Mouse (Mus musculus): ENCODE measurements around the gene Plekhg2. TPM values are rescaled to one million over a fixed set of nuclear protein-coding genes. Genes with fewer than 3 reads are reported as not detected.

The Plekhg2 gene
- polyA plus RNA-seq, 1 experiment from 2014 or later: 22.4 TPM

DNA sequence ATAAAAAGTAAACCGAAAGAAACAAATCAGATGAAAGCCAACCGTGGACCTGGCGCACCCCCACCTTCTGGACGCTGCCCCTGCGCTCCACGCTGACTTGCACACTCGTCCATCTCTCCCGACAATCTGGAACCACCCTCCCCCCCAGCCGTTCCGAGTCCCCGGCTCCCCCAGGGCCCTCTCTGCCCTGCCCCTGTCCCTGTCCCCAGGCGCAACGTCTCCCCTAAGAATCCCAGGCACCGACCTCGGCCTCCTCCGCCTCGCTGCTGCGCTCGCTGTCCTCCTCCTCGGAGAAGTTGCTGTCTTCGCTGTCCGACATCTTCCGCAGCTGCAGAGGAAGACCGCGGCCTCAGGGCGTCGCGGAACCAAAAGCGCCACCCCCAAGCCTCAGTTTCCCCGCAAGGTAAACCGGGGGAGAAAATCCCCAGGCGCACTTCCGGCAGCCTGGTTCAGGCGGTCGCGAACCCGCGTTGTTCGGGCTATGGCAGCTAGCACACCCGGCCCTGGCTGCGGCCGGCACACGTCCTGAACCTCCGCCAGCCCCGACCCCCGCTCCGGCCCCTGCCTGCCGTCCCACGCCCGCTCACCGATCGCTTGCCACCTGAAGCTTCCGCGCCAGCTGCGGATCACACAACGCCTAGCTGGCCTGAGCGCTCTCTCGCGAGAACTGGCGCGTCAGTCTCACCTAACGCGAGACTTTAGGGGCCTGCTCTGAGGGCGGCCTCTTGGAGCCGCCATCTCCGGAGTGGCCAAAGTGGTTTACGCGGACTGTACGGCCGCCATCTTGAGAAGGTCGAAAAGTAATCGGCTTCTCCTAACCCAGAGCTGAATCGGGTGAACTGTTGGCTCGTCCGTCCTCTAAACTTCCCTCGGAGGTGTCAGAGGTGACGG lies 34.0 kb downstream of the Plekhg2 start, which contains the start of gene Supt5:
TSS of gene Supt5 (minus strand) at position 639 of the 891 bp plus-strand sequence.
- H3K9me3 ChIP-seq (ENCODE audit: low read length): no peaks in the 10 kb centered on the region
- peak within 1 kb of the TSS; percentile 95 for H3K27ac ChIP-seq (ENCODE audit: low read length)
- ATAC-seq (peak; percentile 100), DNase-seq (ENCODE audit: low spot score) (peak; percentile 99)
- no peaks in the 10 kb centered on the region for H3K36me3 ChIP-seq (ENCODE audit: insufficient read depth, low read length)
- peak within 1 kb of the TSS; percentile 99 for H3K9ac ChIP-seq (replicated peaks; ENCODE audit: low read depth)
- H3K4me2 ChIP-seq (replicated peaks; ENCODE audit: low read depth, low read length): peak within 1 kb of the TSS; percentile 88
- TF ChIP-seq CTCF (IDR thresholded peaks at IDR 0.05) (no peak), EP300 (IDR thresholded peaks at IDR 0.05) (peak; percentile 93)
- H3K4me3 ChIP-seq (ENCODE audit: low read depth, low read length): peak within 1 kb of the TSS; percentile 96
- no peaks in the 10 kb centered on the region for H3K4me1 ChIP-seq (ENCODE audit: insufficient read depth, low read depth, low read length)
- H3K27me3 ChIP-seq (replicated peaks; ENCODE audit: insufficient read depth, low read length): no peaks in the 10 kb centered on the region
- WGBS: under 1% methylated on average over 73 of the region's 77 CpGs

DNA sequence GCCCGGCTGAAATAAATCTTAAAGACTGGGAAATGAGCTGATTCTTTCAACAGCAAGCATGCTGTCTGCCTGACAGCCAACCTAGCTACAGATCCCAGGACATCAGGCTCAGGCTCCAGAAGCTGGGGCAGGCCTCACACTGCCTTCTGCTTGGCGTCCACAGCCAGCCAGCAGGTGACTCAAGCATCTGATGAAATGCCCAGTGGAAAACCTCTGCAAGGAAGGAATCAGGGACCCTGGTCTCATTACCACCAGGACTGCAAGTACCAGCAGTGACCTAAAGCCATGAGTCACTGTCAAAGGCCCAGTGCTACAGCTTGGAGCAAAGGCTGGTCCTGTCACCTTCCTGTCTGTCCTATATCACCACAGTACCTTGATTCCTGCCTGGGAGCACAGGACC lies 36.9 kb downstream of the Plekhg2 start:
- Histone ChIP-seq H3K27me3 (replicated peaks; ENCODE audit: insufficient read depth, low read length) (no peaks in the 10 kb centered on the region), H3K36me3 (ENCODE audit: insufficient read depth, low read length) (0 out of 2 replicates have a peak, but pooled peaks cover 3% of the 10 kb centered on the region), H3K27ac (ENCODE audit: low read length) (no peak overlapping the region), H3K4me1 (ENCODE audit: insufficient read depth, low read depth, low read length) (no peaks in the 10 kb centered on the region), H3K9ac (replicated peaks; ENCODE audit: low read depth) (no peak overlapping the region), H3K4me2 (replicated peaks; ENCODE audit: low read depth, low read length) (no peak overlapping the region), H3K4me3 (ENCODE audit: low read depth, low read length) (no peak overlapping the region), H3K9me3 (ENCODE audit: low read length) (no peaks in the 10 kb centered on the region)
- TF ChIP-seq EP300 (IDR thresholded peaks at IDR 0.05): no peak
- no peak for TF ChIP-seq CTCF (IDR thresholded peaks at IDR 0.05)
- DNase-seq (ENCODE audit: low spot score): no peak
- ATAC-seq: no peak
- WGBS: 98% methylated on average over 2 of the region's 2 CpGs

DNA sequence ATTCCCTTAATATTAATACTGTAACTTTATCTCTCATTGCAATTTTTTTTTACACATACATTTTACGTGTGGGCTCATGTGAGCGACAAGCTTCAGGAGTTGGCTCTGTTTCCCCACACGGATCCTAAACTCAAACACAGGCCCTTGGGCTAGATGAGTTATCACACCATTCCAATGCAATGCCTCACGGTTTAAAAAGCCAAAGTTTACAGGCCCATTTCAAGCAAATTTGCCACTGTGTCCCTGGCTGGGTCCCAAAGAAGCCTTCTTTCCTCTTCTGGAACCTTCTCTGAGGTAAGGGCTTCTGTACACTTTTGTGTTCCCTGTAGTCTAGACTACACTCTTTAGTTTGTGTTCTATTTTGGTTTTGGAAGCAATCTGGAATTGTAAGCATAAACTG lies 37.9 kb downstream of the Plekhg2 start:
- Histone ChIP-seq H3K9ac (replicated peaks; ENCODE audit: low read depth) (no peak overlapping the region), H3K4me2 (replicated peaks; ENCODE audit: low read depth, low read length) (no peak overlapping the region), H3K9me3 (ENCODE audit: low read length) (no peaks in the 10 kb centered on the region), H3K27ac (ENCODE audit: low read length) (no peak overlapping the region), H3K27me3 (replicated peaks; ENCODE audit: insufficient read depth, low read length) (no peaks in the 10 kb centered on the region), H3K4me3 (ENCODE audit: low read depth, low read length) (no peak overlapping the region), H3K4me1 (ENCODE audit: insufficient read depth, low read depth, low read length) (no peaks in the 10 kb centered on the region), H3K36me3 (ENCODE audit: insufficient read depth, low read length) (0 out of 2 replicates have a peak, but pooled peaks cover 7% of the 10 kb centered on the region)
- 80% methylated on average over 4 of the region's 4 CpGs for WGBS
- TF ChIP-seq CTCF (IDR thresholded peaks at IDR 0.05): no peak
- TF ChIP-seq EP300 (IDR thresholded peaks at IDR 0.05): no peak
- ATAC-seq: no peak
- peak; percentile 14 for DNase-seq (ENCODE audit: low spot score)

DNA sequence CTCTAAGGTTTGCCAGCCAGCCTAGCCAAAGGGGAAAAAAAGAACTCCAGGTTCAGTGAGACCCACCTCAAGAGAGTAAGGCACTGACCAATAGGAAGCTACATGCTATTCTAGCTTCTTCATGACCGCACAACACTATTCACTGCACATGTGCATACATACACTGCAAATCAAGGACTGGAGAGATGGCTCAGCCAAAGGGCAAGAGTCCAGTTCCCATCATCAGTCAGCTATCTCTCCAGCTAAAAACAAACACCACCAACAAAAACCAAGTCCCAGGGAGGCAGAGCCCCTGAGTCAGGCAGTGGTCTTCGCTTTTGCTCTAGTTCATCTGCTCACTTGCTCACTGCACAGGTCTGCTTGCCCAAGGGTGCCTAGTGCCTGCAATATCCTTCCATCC lies 44.1 kb downstream of the Plekhg2 start:
- ATAC-seq (no peak), DNase-seq (ENCODE audit: low spot score) (no peak)
- TF ChIP-seq EP300 (IDR thresholded peaks at IDR 0.05): no peak
- no peak for TF ChIP-seq CTCF (IDR thresholded peaks at IDR 0.05)
- no peak overlapping the region for H3K4me2 ChIP-seq (replicated peaks; ENCODE audit: low read depth, low read length)
- H3K9ac ChIP-seq (replicated peaks; ENCODE audit: low read depth): no peak overlapping the region
- 98% methylated on average over 2 of the region's 2 CpGs for WGBS
- H3K9me3 ChIP-seq (ENCODE audit: low read length): no peaks in the 10 kb centered on the region
- no peaks in the 10 kb centered on the region for H3K4me1 ChIP-seq (ENCODE audit: insufficient read depth, low read depth, low read length)
- H3K36me3 ChIP-seq (ENCODE audit: insufficient read depth, low read length): peaks cover 53% of the 10 kb centered on the region
- H3K27me3 ChIP-seq (replicated peaks; ENCODE audit: insufficient read depth, low read length): no peaks in the 10 kb centered on the region
- no peak overlapping the region for H3K4me3 ChIP-seq (ENCODE audit: low read depth, low read length)
- H3K27ac ChIP-seq (ENCODE audit: low read length): no peak overlapping the region

DNA sequence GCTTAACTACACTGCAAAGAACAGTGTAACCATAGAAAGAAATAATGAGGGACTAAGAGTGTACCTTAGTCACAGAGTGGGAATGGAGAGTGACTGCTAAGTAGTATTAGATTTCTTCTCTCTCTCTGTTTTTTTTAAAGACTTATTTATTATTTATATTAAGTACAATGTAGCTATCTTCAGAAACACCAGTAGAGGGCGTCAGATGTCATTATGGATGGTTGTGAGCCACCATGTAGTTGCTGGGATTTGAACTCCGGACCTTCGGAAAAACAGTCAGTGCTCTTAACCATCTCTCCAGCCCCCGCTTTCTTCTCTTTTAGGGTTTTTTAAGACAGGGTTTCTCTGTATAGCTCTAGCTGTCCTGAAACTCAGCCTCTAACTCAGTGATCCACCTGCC lies 45.9 kb downstream of the Plekhg2 start:
- H3K36me3 ChIP-seq (ENCODE audit: insufficient read depth, low read length): peaks cover 71% of the 10 kb centered on the region
- no peaks in the 10 kb centered on the region for H3K9me3 ChIP-seq (ENCODE audit: low read length)
- H3K4me3 ChIP-seq (ENCODE audit: low read depth, low read length): no peak overlapping the region
- no peaks in the 10 kb centered on the region for H3K27me3 ChIP-seq (replicated peaks; ENCODE audit: insufficient read depth, low read length)
- ATAC-seq (no peak), DNase-seq (ENCODE audit: low spot score) (peak; percentile 14)
- H3K4me2 ChIP-seq (replicated peaks; ENCODE audit: low read depth, low read length): no peak overlapping the region
- no peak overlapping the region for H3K27ac ChIP-seq (ENCODE audit: low read length)
- H3K9ac ChIP-seq (replicated peaks; ENCODE audit: low read depth): no peak overlapping the region
- no peak for TF ChIP-seq EP300 (IDR thresholded peaks at IDR 0.05)
- peak; percentile 22; the same call in 1 of the 2 replicates for TF ChIP-seq CTCF (IDR thresholded peaks at IDR 0.05)
- 79% methylated on average over 4 of the region's 4 CpGs for WGBS
- no peaks in the 10 kb centered on the region for H3K4me1 ChIP-seq (ENCODE audit: insufficient read depth, low read depth, low read length)

DNA sequence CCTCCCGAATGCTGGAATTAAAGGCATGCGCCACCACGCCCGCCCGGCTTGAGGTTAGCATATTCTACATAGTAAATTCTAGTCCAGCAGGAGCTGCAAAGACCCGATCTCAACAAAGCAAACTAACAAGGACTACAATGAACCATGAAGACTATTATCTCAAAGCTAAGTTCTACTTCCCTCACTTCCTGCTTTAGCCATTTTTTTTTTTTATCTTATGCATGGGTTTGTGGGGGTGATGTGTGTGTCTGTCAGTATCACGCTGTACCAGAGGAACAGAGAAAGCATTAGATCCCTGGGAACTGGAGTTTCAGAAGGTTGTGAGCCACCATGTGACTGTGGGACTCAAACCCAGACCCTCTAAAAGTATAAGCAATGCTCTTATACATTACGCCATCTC lies 47.1 kb downstream of the Plekhg2 start:
- Histone ChIP-seq H3K4me3 (ENCODE audit: low read depth, low read length) (no peak overlapping the region), H3K4me2 (replicated peaks; ENCODE audit: low read depth, low read length) (no peak overlapping the region), H3K9ac (replicated peaks; ENCODE audit: low read depth) (no peak overlapping the region), H3K4me1 (ENCODE audit: insufficient read depth, low read depth, low read length) (no peaks in the 10 kb centered on the region), H3K27me3 (replicated peaks; ENCODE audit: insufficient read depth, low read length) (no peaks in the 10 kb centered on the region), H3K9me3 (ENCODE audit: low read length) (no peaks in the 10 kb centered on the region), H3K27ac (ENCODE audit: low read length) (no peak overlapping the region), H3K36me3 (ENCODE audit: insufficient read depth, low read length) (peaks cover 69% of the 10 kb centered on the region)
- no peak for ATAC-seq
- 93% methylated on average over 8 of the region's 8 CpGs for WGBS
- TF ChIP-seq CTCF (IDR thresholded peaks at IDR 0.05) (no peak), EP300 (IDR thresholded peaks at IDR 0.05) (no peak)
- DNase-seq (ENCODE audit: low spot score): no peak
